Mouse (Mus musculus) stomach, embryonic 14.5 days (tissue): Measurements from ENCODE around the gene Fstl3. TPM values are rescaled to one million over a fixed set of nuclear protein-coding genes. Genes with fewer than 3 reads are reported as not detected.

ENCODE experiments used
- ATAC-seq: fragments of 200-750 bp; cut with Nextera tagmentation; 2 replicates; pipeline ENCODE4 v1.8.0; 2017; ENCODE audit warnings: low read depth, moderate TSS enrichment; ENCODE audit not compliant: insufficient number of reproducible peaks, insufficient read depth, low FRiP score
- H3K27ac ChIP-seq: fragments of 300-500 bp; sonication (generic); 2 replicates; pipeline ENCODE4 v1.5.1; 2014; ENCODE audit warnings: mild to moderate bottlenecking, low read length, moderate library complexity, mixed read lengths
- H3K27me3 ChIP-seq: fragments of 300-500 bp; sonication (generic); 2 replicates; pipeline ENCODE4 v1.6.1; 2014; ENCODE audit warnings: low read length, control low read depth, mixed read lengths; ENCODE audit not compliant: control insufficient read depth, insufficient read depth
- H3K36me3 ChIP-seq: fragments of 300-500 bp; sonication (generic); 2 replicates; pipeline ENCODE4 v1.6.1; 2014; ENCODE audit warnings: mild to moderate bottlenecking, control low read depth, low read length, moderate library complexity, mixed read lengths; ENCODE audit not compliant: control insufficient read depth, insufficient read depth
- H3K4me1 ChIP-seq: fragments of 300-500 bp; sonication (generic); 2 replicates; pipeline ENCODE4 v1.6.1; 2014; ENCODE audit warnings: low read length, control low read depth, mixed read lengths; ENCODE audit not compliant: control insufficient read depth, insufficient read depth
- H3K4me2 ChIP-seq: fragments of 300-500 bp; sonication (generic); replicated peaks from 2 replicates; pipeline ENCODE4 v1.6.1; 2014; ENCODE audit warnings: low read depth, low read length, control low read depth
- H3K4me3 ChIP-seq: fragments of 300-500 bp; sonication (generic); 2 replicates; pipeline ENCODE4 v1.5.1; 2014; ENCODE audit warnings: low read depth, low read length, control low read depth
- H3K9ac ChIP-seq: fragments of 300-500 bp; sonication (generic); replicated peaks from 2 replicates; pipeline ENCODE4 v1.6.1; 2014; ENCODE audit warnings: low read depth, mild to moderate bottlenecking, control low read depth, low read length, moderate library complexity, mixed read lengths
- H3K9me3 ChIP-seq: fragments of 300-500 bp; sonication (generic); 2 replicates; pipeline ENCODE4 v1.6.1; 2016; ENCODE audit warnings: low read depth, low read length, control low read depth; ENCODE audit not compliant: control insufficient read depth
- WGBS: fragments of 180-500 bp; shearing (Covaris S2); extraction: QIAGEN DNeasy Blood & Tissue Kit; methylation state at CpG from one replicate; pipeline ENCODE4 v1.1.7; 2014; 5-methylcytosine and 5-hydroxymethylcytosine counted together
- polyA plus RNA-seq: library from polyadenylated mRNA; unstranded; fragments of >200 nt; fragmentation: Nextera tagmentation; extraction: Ambion mirVana; gene quantifications from 2 replicates; pipeline ENCODE4 v1.2.1, GENCODE M21; 2014

The Fstl3 gene
- polyA plus RNA-seq, 1 experiment from 2014 or later = 9.0 TPM

- Histone ChIP-seq H3K4me3 (no peak overlapping the region), H3K27ac (no peak overlapping the region), H3K9me3 (no peaks in the 10 kb centered on the region), H3K9ac (no peak overlapping the region), H3K27me3 (no peaks in the 10 kb centered on the region), H3K4me1 (peaks cover 7% of the 10 kb centered on the region; the same call in 1 of the 2 replicates), H3K4me2 (no peak overlapping the region), H3K36me3 (no peaks in the 10 kb centered on the region; the same call in 1 of the 2 replicates)
- ATAC-seq = no peak
- WGBS = 59% methylated on average over 4 of the region's 4 CpGs
Measured at GRCm38 (mm10) chr10:79818225-79818624, 41.2 kb downstream of the Fstl3 start.

GRCm38 (mm10) chr10:79819606-79820005, 42.5 kb downstream of the Fstl3 start:
- WGBS = 90% methylated on average over 17 of the region's 17 CpGs

GRCm38 (mm10) chr10:79820277-79820676, 43.2 kb downstream of the Fstl3 start:
- Histone ChIP-seq H3K4me2 (no peak overlapping the region), H3K27ac (peak overlapping the region; percentile 58), H3K27me3 (no peaks in the 10 kb centered on the region), H3K4me1 (peaks cover 7% of the 10 kb centered on the region), H3K9me3 (no peaks in the 10 kb centered on the region), H3K4me3 (no peak overlapping the region), H3K36me3 (no peaks in the 10 kb centered on the region; the same call in 1 of the 2 replicates), H3K9ac (no peak overlapping the region)
- ATAC-seq = no peak
- WGBS = 77% methylated on average over 8 of the region's 8 CpGs

More at GRCm38 (mm10) chr10:79819606-79820005, 42.5 kb downstream of the Fstl3 start:
- Histone ChIP-seq H3K27me3 (no peaks in the 10 kb centered on the region), H3K4me1 (peaks cover 7% of the 10 kb centered on the region; the same call in 1 of the 2 replicates), H3K36me3 (no peaks in the 10 kb centered on the region; the same call in 1 of the 2 replicates), H3K4me2 (no peak overlapping the region), H3K9ac (no peak overlapping the region), H3K9me3 (no peaks in the 10 kb centered on the region), H3K4me3 (no peak overlapping the region), H3K27ac (no peak overlapping the region)
- ATAC-seq = no peak

DNA sequence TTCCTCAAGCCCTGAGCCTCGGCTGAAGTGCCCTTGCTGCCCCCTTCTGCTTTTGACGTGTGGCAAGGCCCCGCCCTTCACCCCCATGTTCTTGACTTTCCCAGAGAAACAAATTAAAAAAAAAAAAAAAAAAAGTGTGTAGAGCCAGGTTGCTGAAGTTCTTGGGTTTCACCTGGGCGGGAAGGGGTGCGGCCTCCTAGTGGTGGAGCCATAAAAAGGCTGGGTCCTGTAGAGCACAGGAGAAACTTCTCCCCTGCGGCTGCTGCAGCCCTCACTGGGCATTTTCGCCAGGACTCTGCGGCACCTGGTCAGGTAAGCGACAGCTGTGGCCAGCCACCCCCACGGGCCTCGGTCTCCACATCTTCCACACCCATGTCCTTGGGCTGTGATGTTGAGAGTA, 43.7 kb downstream of the Fstl3 start, which contains the start of gene Misp:
TSS of gene Misp (plus strand) at position 208 of the 400 bp plus-strand sequence.
- no peaks in the 10 kb centered on the region for H3K27me3 ChIP-seq
- H3K36me3 ChIP-seq = no peaks in the 10 kb centered on the region; the same call in 1 of the 2 replicates
- H3K4me2 ChIP-seq = peak within 1 kb of the TSS; percentile 34
- H3K4me3 ChIP-seq = peak within 1 kb of the TSS; percentile 5; the same call in 1 of the 2 replicates
- ATAC-seq = no peak
- 60% methylated on average over 11 of the region's 11 CpGs for WGBS
- H3K9me3 ChIP-seq = no peaks in the 10 kb centered on the region
- 0 out of 2 replicates have a peak within 1 kb of the TSS, but pooled peaks have one; percentile 18 for H3K9ac ChIP-seq
- peaks cover 7% of the 10 kb centered on the region for H3K4me1 ChIP-seq
- peak within 1 kb of the TSS; percentile 79 for H3K27ac ChIP-seq

GRCm38 (mm10) chr10:79821731-79822130, 44.7 kb downstream of the Fstl3 start:
- H3K4me1 ChIP-seq = peaks cover 7% of the 10 kb centered on the region
- peak overlapping the region; percentile 79 for H3K27ac ChIP-seq
- peak overlapping the region; percentile 5; the same call in 1 of the 2 replicates for H3K4me3 ChIP-seq
- no peaks in the 10 kb centered on the region for H3K9me3 ChIP-seq
- 83% methylated on average over 12 of the region's 12 CpGs for WGBS
- H3K36me3 ChIP-seq = no peaks in the 10 kb centered on the region; the same call in 1 of the 2 replicates
- no peaks in the 10 kb centered on the region for H3K27me3 ChIP-seq
- 0 out of 2 replicates have a peak overlapping the region, but pooled peaks have one; percentile 18 for H3K9ac ChIP-seq
- no peak for ATAC-seq
- peak overlapping the region; percentile 34 for H3K4me2 ChIP-seq

- Histone ChIP-seq H3K9me3 (no peaks in the 10 kb centered on the region), H3K9ac (no peak overlapping the region), H3K27me3 (no peaks in the 10 kb centered on the region), H3K4me3 (peak overlapping the region; percentile 5; the same call in 1 of the 2 replicates), H3K4me2 (peak overlapping the region; percentile 34), H3K27ac (peak overlapping the region; percentile 79), H3K4me1 (peaks cover 7% of the 10 kb centered on the region), H3K36me3 (no peaks in the 10 kb centered on the region; the same call in 1 of the 2 replicates)
- WGBS = 28% methylated on average over 16 of the region's 17 CpGs
- ATAC-seq = peak; percentile 85
Measured at GRCm38 (mm10) chr10:79822372-79822771, 45.3 kb downstream of the Fstl3 start.

GRCm38 (mm10) chr10:79823011-79823410, 45.9 kb downstream of the Fstl3 start:
- Histone ChIP-seq H3K4me1 (peaks cover 7% of the 10 kb centered on the region), H3K9ac (no peak overlapping the region), H3K27me3 (no peaks in the 10 kb centered on the region), H3K9me3 (no peaks in the 10 kb centered on the region), H3K4me2 (peak overlapping the region; percentile 34), H3K27ac (peak overlapping the region; percentile 87), H3K36me3 (no peaks in the 10 kb centered on the region; the same call in 1 of the 2 replicates), H3K4me3 (peak overlapping the region; percentile 4; the same call in 1 of the 2 replicates)
- WGBS = 62% methylated on average over 6 of the region's 6 CpGs
- no peak for ATAC-seq

- 49% methylated on average over 6 of the region's 6 CpGs for WGBS
- Histone ChIP-seq H3K4me2 (peak overlapping the region; percentile 34; the same call in 1 of the 2 replicates), H3K27ac (peak overlapping the region; percentile 87; the same call in 1 of the 2 replicates), H3K36me3 (no peaks in the 10 kb centered on the region), H3K9ac (no peak overlapping the region), H3K4me3 (no peak overlapping the region), H3K27me3 (no peaks in the 10 kb centered on the region), H3K9me3 (no peaks in the 10 kb centered on the region), H3K4me1 (peaks cover 7% of the 10 kb centered on the region)
- ATAC-seq = peak; percentile 39; the same call in 1 of the 2 replicates
Measured at GRCm38 (mm10) chr10:79824413-79824812, 47.3 kb downstream of the Fstl3 start.
